Mouse (Mus musculus) splenic B cell, adult 2 months (primary cell): Measurements from ENCODE around the gene Erbb3.

Source experiments
- DNase-seq: peaks from one replicate; pipeline ENCODE4 v3.0.0-alpha.2; 2011; ENCODE audit warnings: low read depth, low spot score
- H3K27me3 ChIP-seq: 2 replicates; pipeline ENCODE4 v1.6.1; 2012; ENCODE audit warnings: mild to moderate bottlenecking, low read length, moderate library complexity, mixed read lengths; ENCODE audit not compliant: control insufficient read depth, poor library complexity, insufficient read depth, severe bottlenecking
- H3K36me3 ChIP-seq: 2 replicates; pipeline ENCODE4 v1.6.1; 2012; ENCODE audit warnings: mild to moderate bottlenecking, low read length, moderate library complexity, mixed read lengths; ENCODE audit not compliant: control insufficient read depth, poor library complexity, insufficient read depth, severe bottlenecking

Erbb3 gene

DNA sequence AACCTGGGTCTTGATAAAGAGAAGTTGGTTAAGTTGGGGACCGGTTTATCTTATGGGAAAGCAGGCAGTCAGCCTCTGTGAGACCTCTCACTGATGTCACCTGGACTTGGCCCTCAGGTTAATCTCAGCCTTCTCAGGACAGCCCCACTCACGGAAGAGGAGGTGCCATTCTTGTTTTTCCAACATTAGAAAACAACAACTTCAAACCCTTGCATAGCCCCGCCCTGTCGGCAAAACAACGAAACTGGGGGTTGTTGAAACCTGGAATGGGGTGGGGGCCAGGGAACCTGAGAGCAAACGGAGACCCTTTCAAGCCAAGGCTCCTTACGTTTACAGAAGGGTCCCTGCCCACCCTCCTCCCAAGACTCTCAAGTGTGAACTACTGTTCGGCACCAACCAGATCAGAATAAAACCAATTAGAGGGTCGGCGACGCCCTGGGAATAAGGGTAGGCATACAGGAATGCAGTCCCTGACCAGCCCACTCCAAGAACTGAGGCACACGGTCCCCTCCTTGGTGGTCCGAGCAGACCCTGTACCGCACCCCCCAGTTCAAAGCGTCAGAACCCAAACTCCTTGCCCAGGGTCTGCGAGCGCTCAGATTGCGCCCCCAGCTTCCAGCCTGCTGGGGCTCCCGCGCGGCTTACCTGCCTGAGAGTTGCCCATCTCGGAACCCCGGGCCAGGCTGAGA is 533 bp downstream of the Erbb3 start:
- no peak for DNase-seq
- Histone ChIP-seq H3K36me3 (no peaks in the 10 kb centered on the region), H3K27me3 (peaks cover 1% of the 10 kb centered on the region)

GRCm38 (mm10) chr10:128588136-128588535 is 1.3 kb downstream of the Erbb3 start:
- DNase-seq, result no peak
- Histone ChIP-seq H3K27me3 (peaks cover 1% of the 10 kb centered on the region), H3K36me3 (no peaks in the 10 kb centered on the region)

DNA sequence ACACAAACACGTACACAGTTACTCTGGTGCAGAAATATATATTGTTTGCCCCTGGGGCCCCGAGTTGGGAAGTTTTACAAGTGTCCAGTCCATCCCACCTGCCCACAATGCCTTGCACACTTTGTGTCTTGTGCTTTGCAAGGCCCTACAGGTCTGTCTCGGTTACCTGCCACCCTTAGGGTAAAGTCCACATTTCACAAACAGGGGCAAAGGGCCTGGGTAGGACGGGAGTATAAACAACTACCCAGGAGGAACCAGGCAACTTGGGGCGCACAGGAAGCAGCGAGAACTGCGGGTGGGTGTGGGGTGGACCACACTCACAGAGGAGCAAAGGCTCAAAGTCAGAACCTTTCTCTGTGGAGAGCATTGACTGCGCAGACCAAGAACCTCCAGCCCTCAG is 1.8 kb downstream of the Erbb3 start:
- Histone ChIP-seq H3K27me3 (peaks cover 1% of the 10 kb centered on the region), H3K36me3 (no peaks in the 10 kb centered on the region)
- no peak for DNase-seq

- Histone ChIP-seq H3K27me3 (peaks cover 1% of the 10 kb centered on the region), H3K36me3 (no peaks in the 10 kb centered on the region)
- DNase-seq, result no peak
Observed at GRCm38 (mm10) chr10:128587120-128587519, 2.3 kb downstream of the Erbb3 start.

GRCm38 (mm10) chr10:128586546-128586945 is 2.9 kb downstream of the Erbb3 start:
- DNase-seq, result no peak
- Histone ChIP-seq H3K27me3 (peaks cover 1% of the 10 kb centered on the region), H3K36me3 (no peaks in the 10 kb centered on the region)

GRCm38 (mm10) chr10:128584386-128584785 is 5.1 kb downstream of the Erbb3 start:
- Histone ChIP-seq H3K27me3 (peaks cover 1% of the 10 kb centered on the region), H3K36me3 (no peaks in the 10 kb centered on the region)
- no peak for DNase-seq

- DNase-seq, result no peak
- peaks cover 1% of the 10 kb centered on the region for H3K27me3 ChIP-seq
- H3K36me3 ChIP-seq, result no peaks in the 10 kb centered on the region
Observed at GRCm38 (mm10) chr10:128583644-128584043, 5.8 kb downstream of the Erbb3 start.

DNA sequence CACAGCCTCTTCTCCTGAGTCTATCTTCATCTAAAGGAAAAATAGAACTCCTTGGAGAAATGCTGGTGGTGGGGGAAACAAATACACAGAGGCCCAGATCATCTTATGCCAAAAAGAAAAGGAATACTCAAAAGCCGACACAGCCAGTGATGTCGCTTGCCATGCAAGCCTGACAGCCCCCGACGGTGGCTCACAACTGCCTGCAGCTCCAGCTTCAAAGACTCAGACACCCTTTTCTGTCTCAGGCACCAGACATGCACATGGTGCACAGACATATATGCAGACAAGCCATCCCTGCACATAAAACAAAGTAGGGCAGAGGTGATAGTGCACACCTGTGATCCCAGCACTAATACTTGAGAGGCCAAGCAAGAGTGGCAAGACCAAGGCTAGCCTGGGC is 9.7 kb downstream of the Erbb3 start:
- Histone ChIP-seq H3K27me3 (no peaks in the 10 kb centered on the region), H3K36me3 (no peaks in the 10 kb centered on the region)
- no peak for DNase-seq

DNA sequence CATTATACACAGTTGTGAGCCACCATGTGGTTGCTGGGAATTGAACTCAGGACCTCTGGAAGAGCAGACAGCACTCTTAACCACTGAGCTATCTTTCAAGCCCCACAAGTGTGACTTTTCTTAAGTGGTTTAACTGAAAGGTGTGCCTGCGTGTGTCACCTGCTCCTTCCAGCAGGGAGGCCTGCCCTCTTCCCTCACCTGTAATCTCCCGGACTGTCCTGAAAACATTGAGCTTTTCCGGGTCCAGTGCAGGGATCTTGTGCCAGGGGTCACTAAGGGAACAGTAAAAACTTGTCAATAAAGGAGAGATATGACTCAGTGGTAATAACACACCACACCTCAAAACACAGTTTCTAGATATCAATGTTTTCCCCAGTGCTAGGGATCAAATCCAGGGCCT is 10.2 kb downstream of the Erbb3 start:
- H3K36me3 ChIP-seq, result no peaks in the 10 kb centered on the region
- DNase-seq, result no peak
- no peaks in the 10 kb centered on the region for H3K27me3 ChIP-seq

DNA sequence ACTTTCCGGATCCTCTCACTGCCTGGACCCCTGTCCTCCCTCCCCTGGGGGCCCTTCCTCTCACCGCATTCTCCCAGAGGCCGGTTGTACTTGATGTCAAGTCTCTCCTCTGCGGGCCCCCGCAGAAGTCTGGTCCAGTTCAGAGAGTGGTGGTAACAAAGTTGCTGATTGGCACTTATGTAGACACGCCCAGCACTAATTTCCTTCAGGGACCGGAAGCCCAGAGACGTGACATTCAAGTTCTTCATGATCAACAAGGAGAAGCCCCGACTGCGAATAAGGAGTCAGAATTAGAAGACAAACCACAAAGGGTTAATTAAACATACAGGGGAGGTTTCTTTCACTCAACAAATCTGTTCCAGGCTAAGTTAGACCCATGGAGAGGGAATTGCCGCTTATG is 11.1 kb downstream of the Erbb3 start:
- no peak for DNase-seq
- Histone ChIP-seq H3K27me3 (no peaks in the 10 kb centered on the region), H3K36me3 (no peaks in the 10 kb centered on the region)

GRCm38 (mm10) chr10:128575063-128575462 is 14.4 kb downstream of the Erbb3 start:
- peak; percentile 20 for DNase-seq
- no peaks in the 10 kb centered on the region for H3K36me3 ChIP-seq

DNA sequence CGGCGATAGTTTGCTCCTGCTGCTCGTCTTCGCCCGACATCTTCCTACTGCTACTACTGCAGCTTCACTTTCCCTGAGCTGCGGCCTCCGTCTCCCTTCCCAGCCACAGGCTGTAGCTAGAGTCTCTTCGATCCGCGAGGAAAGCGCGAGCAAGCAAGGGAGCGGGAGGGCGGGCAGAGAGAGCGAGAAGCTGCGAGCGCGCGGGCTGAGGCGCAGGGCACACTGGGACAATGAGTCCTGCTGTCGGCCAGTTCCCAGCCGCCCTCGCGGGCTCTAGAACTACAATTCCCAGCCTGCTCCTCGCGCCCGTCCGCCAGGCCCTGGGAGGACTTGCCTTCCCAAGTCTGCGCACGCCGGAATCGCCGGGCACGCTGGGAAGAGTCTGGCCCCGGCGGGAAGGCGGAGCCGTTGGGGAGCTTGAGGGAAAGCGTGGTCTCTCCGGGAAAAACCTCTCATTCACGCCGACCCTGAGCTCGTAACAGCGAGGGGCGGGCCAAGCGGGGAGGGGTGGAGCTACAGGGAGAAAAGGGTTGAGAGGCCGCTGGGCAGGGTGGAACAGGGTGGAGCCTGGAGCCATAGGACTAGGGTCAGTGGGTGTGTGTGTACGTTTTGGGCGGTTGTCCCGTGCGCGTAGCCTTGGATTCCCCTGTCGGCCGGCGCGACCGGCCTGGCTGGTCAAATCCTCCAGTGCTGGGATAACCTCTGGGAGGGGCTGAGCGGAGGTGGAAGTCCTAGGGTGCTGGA is 23.5 kb downstream of the Erbb3 start, which contains the start of gene Pa2g4:
Gene Pa2g4 (minus strand): TSS at position 200 of the 744 bp plus-strand sequence.
- H3K36me3 ChIP-seq, result peaks cover 6% of the 10 kb centered on the region
- peak; percentile 92 for DNase-seq
- H3K27me3 ChIP-seq, result no peaks in the 10 kb centered on the region

More at GRCm38 (mm10) chr10:128575063-128575462, 14.4 kb downstream of the Erbb3 start:
- no peaks in the 10 kb centered on the region for H3K27me3 ChIP-seq

GRCm38 (mm10) chr10:128565206-128565787 is 24.2 kb downstream of the Erbb3 start:
- DNase-seq, result peak; percentile 58

GRCm38 (mm10) chr10:128563544-128563943 is 25.9 kb downstream of the Erbb3 start:
- DNase-seq, result no peak
- Histone ChIP-seq H3K36me3 (peaks cover 13% of the 10 kb centered on the region), H3K27me3 (no peaks in the 10 kb centered on the region)

More at GRCm38 (mm10) chr10:128565206-128565787, 24.2 kb downstream of the Erbb3 start:
- H3K27me3 ChIP-seq, result no peaks in the 10 kb centered on the region
- H3K36me3 ChIP-seq, result peaks cover 11% of the 10 kb centered on the region

DNA sequence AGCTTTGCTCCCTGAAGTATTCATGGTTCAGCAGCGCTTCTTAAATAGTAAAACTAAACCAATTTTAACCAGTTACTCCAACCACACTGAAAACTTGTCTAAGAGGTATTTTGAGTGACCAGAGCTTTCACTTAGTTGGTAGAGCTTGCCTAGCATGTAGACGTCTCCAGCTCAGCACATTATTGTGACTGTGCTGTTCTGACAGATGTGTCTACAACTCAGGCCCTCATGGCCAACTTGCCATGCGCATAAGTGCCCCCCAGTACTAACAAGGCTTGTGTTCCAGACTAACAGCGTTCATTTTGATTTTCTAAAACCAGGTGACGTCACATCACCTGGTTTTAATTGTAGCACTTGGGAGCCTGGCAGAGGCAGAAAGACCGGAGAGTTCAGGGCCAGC is 32.5 kb downstream of the Erbb3 start:
- no peak for DNase-seq
- H3K27me3 ChIP-seq, result no peaks in the 10 kb centered on the region
- H3K36me3 ChIP-seq, result peaks cover 17% of the 10 kb centered on the region
